Mouse (Mus musculus): ENCODE measurements around the gene Mtap.

Gene Mtap

GRCm38 (mm10) chr4:89210314-89210713, 73.4 kb downstream of the Mtap start:
- no peak for DNase-seq (ENCODE audit: low read depth, low spot score)

- DNase-seq (ENCODE audit: low read depth, low spot score), result no peak
Measured at GRCm38 (mm10) chr4:89212178-89212577, 75.3 kb downstream of the Mtap start.
